Mouse (Mus musculus) CH12.LX (cell line): Measurements from ENCODE around the gene Phc1. TPM values are rescaled to one million over a fixed set of nuclear protein-coding genes. Genes with fewer than 3 reads are reported as not detected.
A peak's percentile ranks its signal among the peaks of the same experiment; 100 is the strongest.

Experiments used
- DNase-seq: peaks from one replicate; pipeline ENCODE4 v3.0.0-alpha.2; 2013; ENCODE audit errors: extremely low read depth
- H3K27ac ChIP-seq: 2 replicates; pipeline ENCODE4 v1.5.1; 2012; ENCODE audit warnings: low read depth, mild to moderate bottlenecking, control low read depth, moderate library complexity; ENCODE audit not compliant: insufficient read depth
- H3K27me3 ChIP-seq: replicated peaks from 2 replicates; pipeline ENCODE3; 2012; ENCODE audit warnings: inconsistent platforms
- H3K36me3 ChIP-seq, 2 experiments: replicated peaks in 1 of 2; 2 replicates each; pipeline versions ENCODE3 to v1.6.1; 2012; ENCODE audit warnings: inconsistent platforms in 1 of 2, low read length in 1 of 2, mild to moderate bottlenecking in 1 of 2, mixed read lengths in 1 of 2, moderate library complexity in 1 of 2; ENCODE audit not compliant: control insufficient read depth in 1 of 2, insufficient read depth in 1 of 2
- H3K4me1 ChIP-seq, 2 experiments: 2 replicates each; pipeline ENCODE4 v1.6.1; 2012; ENCODE audit warnings: inconsistent platforms in 1 of 2, moderate library complexity in 1 of 2; ENCODE audit not compliant: insufficient read depth in 2 of 2, control insufficient read depth in 1 of 2
- H3K4me2 ChIP-seq: 2 replicates; pipeline ENCODE4 v1.6.1; 2012; ENCODE audit warnings: low read depth, mild to moderate bottlenecking, control low read depth; ENCODE audit not compliant: poor library complexity, insufficient read depth, severe bottlenecking
- H3K4me3 ChIP-seq, 3 experiments: fragments of 150-350 bp in 1 of 3; sonication (generic) in 1 of 3; replicated peaks in 1 of 3; 2 replicates each; pipeline versions ENCODE3 to v1.5.1; 2011 to 2012; ENCODE audit warnings: low read depth in 2 of 3, low read length in 2 of 3, mild to moderate bottlenecking in 2 of 3, moderate library complexity in 2 of 3, control low read depth in 1 of 3, improper control_type of control experiment in 1 of 3, inconsistent platforms in 1 of 3, mixed read lengths in 1 of 3; ENCODE audit not compliant: poor library complexity in 1 of 3
- H3K79me2 ChIP-seq: replicated peaks from 2 replicates; pipeline ENCODE4 v1.6.1; 2012; ENCODE audit warnings: mild to moderate bottlenecking, moderate library complexity; ENCODE audit not compliant: control insufficient read depth, poor library complexity, insufficient read depth, severe bottlenecking; ENCODE audit errors: extremely low read depth
- H3K9ac ChIP-seq: 2 replicates; pipeline ENCODE4 v1.6.1; 2012; ENCODE audit warnings: low read depth, mild to moderate bottlenecking, control low read depth, moderate library complexity; ENCODE audit not compliant: insufficient read depth
- H3K9me3 ChIP-seq: replicated peaks from 2 replicates; pipeline ENCODE3; 2012; ENCODE audit warnings: low read length, inconsistent platforms, mixed read lengths
- CHD1 ChIP-seq: IDR thresholded peaks from 2 replicates; pipeline ENCODE4 v1.6.1; 2012; ENCODE audit warnings: low read depth, low read length, improper control_type of control experiment, inconsistent platforms
- CHD2 ChIP-seq: IDR thresholded peaks from 2 replicates; pipeline ENCODE4 v1.6.1; 2011; ENCODE audit warnings: low read length, improper control_type of control experiment
- CTCF ChIP-seq, 2 experiments: IDR thresholded peaks in 1 of 2; conservative IDR thresholded peaks in 1 of 2; 2 replicates each; pipeline ENCODE4 v1.5.1; 2011 to 2012; ENCODE audit warnings: low read depth in 2 of 2, low read length in 2 of 2, improper control_type of control experiment in 1 of 2, inconsistent platforms in 1 of 2, mild to moderate bottlenecking in 1 of 2, moderate library complexity in 1 of 2
- GABPA ChIP-seq: IDR thresholded peaks from 2 replicates; pipeline ENCODE4 v1.6.1; 2012; ENCODE audit warnings: low read depth, low read length, improper control_type of control experiment, inconsistent platforms; ENCODE audit not compliant: insufficient replicate concordance
- HCFC1 ChIP-seq: IDR thresholded peaks from 2 replicates; pipeline ENCODE4 v1.6.1; 2012; ENCODE audit warnings: low read depth, mild to moderate bottlenecking, inconsistent platforms, low read length, improper control_type of control experiment
- JUN ChIP-seq: IDR thresholded peaks from 2 replicates; pipeline ENCODE4 v1.6.1; 2011; ENCODE audit warnings: low read depth, mild to moderate bottlenecking, low read length, improper control_type of control experiment, moderate library complexity; ENCODE audit not compliant: insufficient read depth
- MAFK ChIP-seq: IDR thresholded peaks from 2 replicates; pipeline ENCODE4 v1.6.1; 2011; ENCODE audit warnings: low read length, improper control_type of control experiment; ENCODE audit not compliant: insufficient replicate concordance
- NRF1 ChIP-seq: IDR thresholded peaks from 2 replicates; pipeline ENCODE4 v1.6.1; 2014; ENCODE audit warnings: low read depth, mild to moderate bottlenecking, inconsistent platforms, low read length, improper control_type of control experiment, moderate library complexity
- POLR2A ChIP-seq: IDR thresholded peaks from 2 replicates; pipeline ENCODE4 v1.6.1; 2011; ENCODE audit warnings: low read depth, mild to moderate bottlenecking, improper control_type of control experiment, low read length
- SIN3A ChIP-seq: IDR thresholded peaks from 2 replicates; pipeline ENCODE4 v1.6.1; 2012; ENCODE audit warnings: low read length, improper control_type of control experiment, inconsistent platforms
- TCF12 ChIP-seq: IDR thresholded peaks from 2 replicates; pipeline ENCODE4 v1.6.1; 2014; ENCODE audit warnings: low read depth, mild to moderate bottlenecking, inconsistent platforms, low read length, improper control_type of control experiment
- ZC3H11A ChIP-seq: IDR thresholded peaks from 2 replicates; pipeline ENCODE4 v1.6.1; 2012; ENCODE audit warnings: low read depth, mild to moderate bottlenecking, inconsistent platforms, low read length, improper control_type of control experiment
- ZMIZ1 ChIP-seq: IDR thresholded peaks from 2 replicates; pipeline ENCODE4 v1.6.1; 2012; ENCODE audit warnings: low read depth, mild to moderate bottlenecking, inconsistent platforms, low read length, improper control_type of control experiment
- dilution Hi-C: fragments of 300-500 bp; cut with MboI; formaldehyde crosslinking; loops from 2 replicates; pipeline ENCODE4 v1.14.3; 2020; ENCODE audit warnings: low sequenced_read_pairs; ENCODE audit not compliant: extremely low pct_unique_long_range_greater_than_20kb, extremely low pct_ligation_motif_present
- in situ Hi-C: fragments of 300-500 bp; cut with MboI; formaldehyde crosslinking; loops from 3 replicates; pipeline ENCODE4 v1.14.3; 2019; ENCODE audit warnings: low sequenced_read_pairs, low pct_ligation_motif_present, low pct_unique_long_range_greater_than_20kb, mixed read lengths
- polyA plus RNA-seq: library from polyadenylated mRNA; unstranded; fragments of >175 nt; gene quantifications from 2 replicates; pipeline ENCODE4 v1.2.1, GENCODE M21; 2012; ENCODE audit warnings: low read depth; ENCODE audit not compliant: insufficient read length
- total RNA-seq, 2 experiments: library from RNA; depleted of rRNA; stranded (reverse); fragments of 300-350 nt in 1 of 2; fragments of >200 nt in 1 of 2; gene quantifications; 2 replicates each; pipeline ENCODE4 v1.2.3; 2012 to 2014

Gene Phc1
- total and polyA plus RNA-seq, 3 experiments = 2.9 to 13.8 (median 6.5) TPM

GRCm38 (mm10) chr6:122308505-122309393 is 31.6 kb downstream of the Phc1 start, which contains the start of gene M6pr (continued):
- TF ChIP-seq JUN = no peak
- TF ChIP-seq ZC3H11A = 0 out of 2 replicates have a peak, but pooled peaks have one; percentile 14

GRCm38 (mm10) chr6:122308136-122308504 is 32.2 kb downstream of the Phc1 start:
- dilution Hi-C loops (no loop called here), in situ Hi-C loops (loop anchor here (5.0 kb wide), 2 partner anchors 51 to 84 kb away; no protein-coding TSS in a partner anchor)
- Histone ChIP-seq H3K4me2 (peak overlapping the region; percentile 21; the same call in 1 of the 2 replicates), H3K27me3 (no peaks in the 10 kb centered on the region), H3K4me3 (no peak overlapping the region), H3K9me3 (no peaks in the 10 kb centered on the region), H3K36me3 (peaks cover 5 to 21% of the 10 kb centered on the region in 2 experiments), H3K4me1 (peaks cover 0 to 48% of the 10 kb centered on the region in 2 experiments; a peak in 3 of 4 replicates), H3K79me2 (peaks cover 34% of the 10 kb centered on the region), H3K27ac (no peak overlapping the region), H3K9ac (no peak overlapping the region)
- TF ChIP-seq ZMIZ1 (no peak), CHD1 (no peak), SIN3A (no peak), POLR2A (no peak), CHD2 (no peak), HCFC1 (no peak), ZC3H11A (no peak; the same call in 1 of the 2 replicates), CTCF (conservative IDR thresholded peaks at IDR 0.05 in 1 of 2, IDR thresholded peaks at IDR 0.05 in 1 of 2; ENCODE audit: low read depth in 2 of 2, low read length in 2 of 2) (no peak)
- no peak for DNase-seq

DNA sequence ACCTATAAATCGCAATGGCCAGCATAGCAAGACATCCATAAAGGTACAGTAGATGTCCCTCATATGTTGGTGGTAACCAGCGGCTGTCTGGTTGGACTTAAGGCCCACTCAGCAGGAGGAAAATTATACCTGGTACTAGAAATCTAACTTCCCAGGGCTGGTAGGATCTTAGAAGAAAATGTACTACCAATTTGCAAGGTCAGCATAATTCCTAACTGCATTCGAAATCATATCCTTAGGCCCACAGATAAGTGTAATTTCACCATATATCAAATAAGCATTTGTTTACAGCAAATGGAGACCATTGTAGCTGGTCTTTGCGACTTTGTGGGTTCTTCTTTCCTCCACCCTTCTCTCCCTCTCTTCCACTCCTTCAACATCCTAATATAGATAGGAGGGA is 33.7 kb downstream of the Phc1 start:
- TF ChIP-seq CTCF (conservative IDR thresholded peaks at IDR 0.05 in 1 of 2, IDR thresholded peaks at IDR 0.05 in 1 of 2; ENCODE audit: low read depth in 2 of 2, low read length in 2 of 2) (no peak), NRF1 (no peak), GABPA (no peak), TCF12 (no peak), MAFK (peak; percentile 93)
- TF ChIP-seq, all 38 proteins: peak for 1
- peaks cover 0 to 56% of the 10 kb centered on the region in 2 experiments; a peak in 3 of 4 replicates for H3K4me1 ChIP-seq
- dilution Hi-C loops (no loop called here), in situ Hi-C loops (loop anchor here (5.0 kb wide), 2 partner anchors 49 to 86 kb away; no protein-coding TSS in a partner anchor)
- H3K36me3 ChIP-seq = peaks cover 0 to 8% of the 10 kb centered on the region in 2 experiments
- H3K9me3 ChIP-seq = no peaks in the 10 kb centered on the region
- H3K9ac ChIP-seq = no peak overlapping the region
- no peak overlapping the region for H3K4me3 ChIP-seq
- no peaks in the 10 kb centered on the region for H3K27me3 ChIP-seq
- no peak overlapping the region for H3K4me2 ChIP-seq
- no peak for DNase-seq
- H3K79me2 ChIP-seq = peaks cover 28% of the 10 kb centered on the region
- no peak overlapping the region for H3K27ac ChIP-seq
